Mouse (Mus musculus): Measurements from ENCODE around the gene Itpr2.

DNA sequence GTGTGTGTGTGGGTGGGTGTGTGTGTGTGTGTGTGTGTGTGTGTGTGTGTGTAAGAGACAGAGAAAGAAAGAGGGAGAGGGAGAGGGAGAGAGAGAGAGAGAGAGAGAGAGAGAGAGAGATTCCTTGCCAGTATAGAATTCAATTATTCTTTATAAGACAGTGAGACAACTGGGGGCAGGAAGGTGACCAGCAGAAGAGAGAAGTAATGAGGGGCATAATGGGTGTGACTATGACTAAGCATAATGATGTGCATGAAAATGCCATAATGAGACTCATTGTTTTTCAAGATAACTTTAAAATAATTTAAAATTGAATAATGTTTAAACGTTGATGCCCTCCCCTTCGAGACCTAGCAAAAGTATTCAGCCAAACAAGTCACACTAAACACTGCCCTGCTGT lies 272.1 kb downstream of the Itpr2 start:
- TF ChIP-seq CTCF (IDR thresholded peaks at IDR 0.05; ENCODE audit: low read depth) (no peak), EP300 (IDR thresholded peaks at IDR 0.05; ENCODE audit: low read depth) (no peak)
